In the genomic region with DNA sequence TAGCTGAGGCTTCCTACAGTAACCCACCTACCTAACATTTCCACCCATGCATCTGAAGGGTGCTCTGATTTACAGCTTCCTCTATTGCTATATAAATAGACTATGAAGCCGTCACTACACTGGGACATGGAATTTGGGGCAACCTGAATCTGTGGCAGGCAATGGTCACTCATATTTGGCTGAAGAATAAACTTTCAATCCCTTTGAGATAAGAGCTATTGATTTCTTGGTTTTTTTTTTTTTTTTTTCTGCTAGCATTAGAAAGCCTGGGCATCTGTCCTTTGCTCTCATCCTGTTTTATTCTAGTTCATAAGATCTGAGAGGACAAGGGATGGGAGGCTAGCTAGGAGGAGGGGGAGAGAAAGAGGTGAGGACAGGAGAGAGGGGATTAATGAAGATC, we compare ENCODE assay signal across 15 mouse cellular contexts.
"Had no signal": no experiment of that assay in that cellular context is flagged by ENCODE, and none has a peak within 500 bp of the region (broad histone marks: within the 10 kb centered on the region; RNA-seq: fewer than 3 reads in every experiment).

No protein-coding gene starts in this region.

- DNase-seq: kidney, postnatal 14 days; left cerebral cortex, postnatal 4 days; lung, embryonic 14.5 days; lung, postnatal 14 days; right cerebral cortex, postnatal 4 days; spleen, adult 18-20 months; thymus, adult 18-20 months; thymus, postnatal 14 days had no signal

- H3K4me3 ChIP-seq: kidney, embryonic 15.5 days; limb, embryonic 13.5 days; megakaryocyte, embryonic 14.5 days; midbrain, embryonic 12.5 days; neural tube, embryonic 12.5 days had no signal

- H3K27ac ChIP-seq: kidney, embryonic 15.5 days; limb, embryonic 13.5 days; macrophage; midbrain, embryonic 12.5 days; neural tube, embryonic 12.5 days had no signal

- H3K9me3 ChIP-seq: kidney, embryonic 15.5 days; limb, embryonic 13.5 days; megakaryocyte, embryonic 14.5 days; midbrain, embryonic 12.5 days; neural tube, embryonic 12.5 days had no signal

- H3K27me3 ChIP-seq: kidney, embryonic 15.5 days; limb, embryonic 13.5 days; megakaryocyte, embryonic 14.5 days; midbrain, embryonic 12.5 days; neural tube, embryonic 12.5 days had no signal

- H3K4me2 ChIP-seq: kidney, embryonic 15.5 days; limb, embryonic 13.5 days; liver, embryonic 11.5 days; lung, embryonic 14.5 days; midbrain, embryonic 12.5 days; neural tube, embryonic 12.5 days had no signal

- H3K9ac ChIP-seq: kidney, embryonic 15.5 days; limb, embryonic 13.5 days; lung, embryonic 14.5 days; midbrain, embryonic 12.5 days; neural tube, embryonic 12.5 days had no signal

- H3K36me3 ChIP-seq: kidney, embryonic 15.5 days; limb, embryonic 13.5 days; midbrain, embryonic 12.5 days; neural tube, embryonic 12.5 days had no signal

- H3K4me1 ChIP-seq: kidney, embryonic 15.5 days; neural tube, embryonic 12.5 days had no signal
